Mouse (Mus musculus) neutrophil, adult 5-6 weeks (primary cell): ENCODE data around the gene Ctsa. TPM values are rescaled to one million over a fixed set of nuclear protein-coding genes. Genes with fewer than 3 reads are reported as not detected.

Experiments used
- total RNA-seq: library from RNA; stranded (forward); fragments of 200-1000 nt; gene quantifications from 2 replicates; pipeline ENCODE4 v1.2.3, GENCODE M21; 2017

Ctsa gene
- total RNA-seq, 1 experiment from 2014 or later: 314 TPM

Other genes starting within 250 kb of the Ctsa start
- not detected in 2 replicates for gene Wfdc6a, start 247.4 kb upstream of the Ctsa start, total RNA-seq
- gene Eppin, start 239.3 kb upstream of the Ctsa start, total RNA-seq: not detected in 2 replicates
- not detected in 2 replicates for gene Wfdc6b, start 219.4 kb upstream of the Ctsa start, total RNA-seq
- not detected in 2 replicates for gene Wfdc8, start 219.2 kb upstream of the Ctsa start, total RNA-seq
- gene Wfdc16, start 194.1 kb upstream of the Ctsa start, total RNA-seq: not detected in 2 replicates
- gene Wfdc10, start 176.8 kb upstream of the Ctsa start, total RNA-seq: not detected in 2 replicates
- gene Wfdc9, start 176.3 kb upstream of the Ctsa start, total RNA-seq: not detected in 2 replicates
- gene Wfdc11, start 158.8 kb upstream of the Ctsa start, total RNA-seq: not detected in 2 replicates
- not detected in 2 replicates for gene Wfdc13, start 147.8 kb upstream of the Ctsa start, total RNA-seq
- gene Spint4, start 134.4 kb upstream of the Ctsa start, total RNA-seq: not detected in 2 replicates
- not detected in 2 replicates for gene Spint5, start 117.6 kb upstream of the Ctsa start, total RNA-seq
- 0.58 TPM in 1 of 2 replicates, not detected in the other for gene Wfdc3, start 86.9 kb upstream of the Ctsa start, total RNA-seq
- 20.0 and 26.7 TPM in 2 replicates for gene Dnttip1, start 86.9 kb upstream of the Ctsa start, total RNA-seq
- 2.8 and 3.7 TPM in 2 replicates for gene Ube2c, start 63.0 kb upstream of the Ctsa start, total RNA-seq
- not detected in 2 replicates for gene Tnnc2, start 52.9 kb upstream of the Ctsa start, total RNA-seq
- gene Snx21, start 47.0 kb upstream of the Ctsa start, total RNA-seq: 1.6 and 2.6 TPM in 2 replicates
- 35.4 and 39.3 TPM in 2 replicates for gene Acot8, start 28.0 kb upstream of the Ctsa start, total RNA-seq
- gene Zswim3, start 27.8 kb upstream of the Ctsa start, total RNA-seq: 3.8 and 3.9 TPM in 2 replicates
- gene Zswim1, start 10.2 kb upstream of the Ctsa start, total RNA-seq: 1.8 and 2.9 TPM in 2 replicates
- gene Spata25, start 4.3 kb upstream of the Ctsa start, total RNA-seq: not detected in 2 replicates
- 1.4 and 4.1 TPM in 2 replicates for gene Neurl2, start 583 bp downstream of the Ctsa start, total RNA-seq
- gene Pltp, start 24.8 kb downstream of the Ctsa start, total RNA-seq: 8.0 and 11.2 TPM in 2 replicates
- 59.3 and 66.9 TPM in 2 replicates for gene Pcif1, start 46.4 kb downstream of the Ctsa start, total RNA-seq
- gene Zfp335, start 78.9 kb downstream of the Ctsa start, total RNA-seq: 28.2 and 30.4 TPM in 2 replicates
- 611 and 622 TPM in 2 replicates for gene Mmp9, start 107.9 kb downstream of the Ctsa start, total RNA-seq
- 0.98 and 1.7 TPM in 2 replicates for gene Slc12a5, start 127.9 kb downstream of the Ctsa start, total RNA-seq
- 43.1 and 51.1 TPM in 2 replicates for gene Ncoa5, start 202.0 kb downstream of the Ctsa start, total RNA-seq
- 63.9 and 81.2 TPM in 2 replicates for gene Cd40, start 222.8 kb downstream of the Ctsa start, total RNA-seq